Mouse (Mus musculus) embryonic facial prominence, embryonic 13.5 days (tissue): ENCODE measurements around the gene Olig2. TPM values are rescaled to one million over a fixed set of nuclear protein-coding genes. Genes with fewer than 3 reads are reported as not detected.
"Not testable (repeated sequence)": the region's sequence is repeated elsewhere in the genome, so short reads cannot be mapped to it uniquely, and the experiment has no call there.

Source experiments
- ATAC-seq: fragments of 200-750 bp; cut with Nextera tagmentation; 2 replicates; pipeline ENCODE4 v1.8.0; 2017; ENCODE audit warnings: low read depth; ENCODE audit not compliant: insufficient number of reproducible peaks, insufficient read depth, low FRiP score, low TSS enrichment
- H3K27ac ChIP-seq: fragments of 300-500 bp; sonication (generic); 2 replicates; pipeline ENCODE4 v1.5.1; 2015; ENCODE audit warnings: moderate library complexity, mild to moderate bottlenecking, inconsistent platforms
- H3K27me3 ChIP-seq: fragments of 300-500 bp; sonication (generic); 2 replicates; pipeline ENCODE4 v1.6.1; 2015; ENCODE audit warnings: mild to moderate bottlenecking, inconsistent platforms
- H3K36me3 ChIP-seq: fragments of 300-500 bp; sonication (generic); 2 replicates; pipeline ENCODE4 v1.6.1; 2015; ENCODE audit warnings: mild to moderate bottlenecking, inconsistent platforms
- H3K4me1 ChIP-seq: fragments of 300-500 bp; sonication (generic); 2 replicates; pipeline ENCODE4 v1.6.1; 2015; ENCODE audit warnings: inconsistent platforms
- H3K4me2 ChIP-seq: fragments of 300-500 bp; sonication (generic); 2 replicates; pipeline ENCODE4 v1.6.1; 2015; ENCODE audit warnings: moderate library complexity, mild to moderate bottlenecking, inconsistent platforms
- H3K4me3 ChIP-seq: fragments of 300-500 bp; sonication (generic); 2 replicates; pipeline ENCODE4 v1.5.1; 2015; ENCODE audit warnings: mild to moderate bottlenecking, inconsistent platforms
- H3K9ac ChIP-seq: fragments of 300-500 bp; sonication (generic); 2 replicates; pipeline ENCODE4 v1.6.1; 2015; ENCODE audit warnings: mild to moderate bottlenecking, inconsistent platforms
- H3K9me3 ChIP-seq: fragments of 300-500 bp; sonication (generic); 2 replicates; pipeline ENCODE4 v1.6.1; 2016; ENCODE audit warnings: inconsistent platforms
- WGBS: fragments of 180-500 bp; shearing (Covaris S2); methylation state at CpG from one replicate; pipeline ENCODE4 v1.1.7; 2015; ENCODE audit warnings: mixed read lengths; 5-methylcytosine and 5-hydroxymethylcytosine counted together
- polyA plus RNA-seq: library from polyadenylated mRNA; unstranded; fragments of >200 nt; fragmentation: Nextera tagmentation; extraction: Ambion mirVana; gene quantifications from 2 replicates; pipeline ENCODE4 v1.2.1, GENCODE M21; 2015

Gene Olig2
- polyA plus RNA-seq, 1 experiment from 2014 or later: 1.0 TPM

GRCm38 (mm10) chr16:91227760-91228043 lies 2.4 kb downstream of the Olig2 start:
- no peak overlapping the region for H3K27ac ChIP-seq
- H3K4me3 ChIP-seq: no peak overlapping the region
- no peak overlapping the region for H3K4me2 ChIP-seq
- no peak overlapping the region for H3K9ac ChIP-seq
- H3K27me3 ChIP-seq: peaks cover 100% of the 10 kb centered on the region
- WGBS: under 1% methylated on average over 6 of the region's 6 CpGs
- no peaks in the 10 kb centered on the region for H3K9me3 ChIP-seq
- no peak for ATAC-seq
- no peaks in the 10 kb centered on the region for H3K36me3 ChIP-seq
- H3K4me1 ChIP-seq: peaks cover 38% of the 10 kb centered on the region

- 1% methylated on average over 30 of the region's 30 CpGs for WGBS
- H3K4me3 ChIP-seq: no peak overlapping the region
- H3K4me1 ChIP-seq: peaks cover 31% of the 10 kb centered on the region
These were observed 3.2 kb downstream of the Olig2 start for GRCm38 (mm10) chr16:91228238-91229071.

GRCm38 (mm10) chr16:91229072-91229348 lies 3.8 kb downstream of the Olig2 start:
- no peak for ATAC-seq
- 3% methylated on average over 10 of the region's 10 CpGs for WGBS

More at GRCm38 (mm10) chr16:91228238-91229071, 3.2 kb downstream of the Olig2 start:
- no peak overlapping the region for H3K4me2 ChIP-seq
- H3K9me3 ChIP-seq: no peaks in the 10 kb centered on the region
- peaks cover 100% of the 10 kb centered on the region for H3K27me3 ChIP-seq
- no peak overlapping the region for H3K27ac ChIP-seq
- ATAC-seq: no peak
- no peaks in the 10 kb centered on the region for H3K36me3 ChIP-seq
- H3K9ac ChIP-seq: no peak overlapping the region

GRCm38 (mm10) chr16:91229643-91230042 lies 4.4 kb downstream of the Olig2 start:
- ATAC-seq: no peak
- 14% methylated on average over 8 of the region's 8 CpGs for WGBS
- Histone ChIP-seq H3K4me1 (peaks cover 30% of the 10 kb centered on the region), H3K27ac (no peak overlapping the region), H3K4me3 (no peak overlapping the region), H3K27me3 (peaks cover 100% of the 10 kb centered on the region), H3K36me3 (no peaks in the 10 kb centered on the region), H3K4me2 (no peak overlapping the region), H3K9ac (no peak overlapping the region), H3K9me3 (no peaks in the 10 kb centered on the region)

More at GRCm38 (mm10) chr16:91229072-91229348, 3.8 kb downstream of the Olig2 start:
- Histone ChIP-seq H3K4me2 (no peak overlapping the region), H3K4me3 (no peak overlapping the region), H3K36me3 (no peaks in the 10 kb centered on the region), H3K9me3 (no peaks in the 10 kb centered on the region), H3K27ac (no peak overlapping the region), H3K4me1 (peaks cover 31% of the 10 kb centered on the region), H3K9ac (no peak overlapping the region), H3K27me3 (peaks cover 100% of the 10 kb centered on the region)

- Histone ChIP-seq H3K27ac (no peak overlapping the region), H3K36me3 (no peaks in the 10 kb centered on the region), H3K9me3 (no peaks in the 10 kb centered on the region), H3K9ac (no peak overlapping the region), H3K27me3 (peaks cover 100% of the 10 kb centered on the region), H3K4me2 (no peak overlapping the region), H3K4me3 (peak overlapping the region; percentile 6; the same call in 1 of the 2 replicates), H3K4me1 (peaks cover 14% of the 10 kb centered on the region)
- ATAC-seq: no peak
- WGBS: 3% methylated on average over 26 of the region's 26 CpGs
These were observed 6.7 kb downstream of the Olig2 start for GRCm38 (mm10) chr16:91231781-91232469.

- 3% methylated on average over 25 of the region's 25 CpGs for WGBS
- no peak for ATAC-seq
- peaks cover 10% of the 10 kb centered on the region for H3K4me1 ChIP-seq
- H3K36me3 ChIP-seq: no peaks in the 10 kb centered on the region
- no peaks in the 10 kb centered on the region for H3K9me3 ChIP-seq
- H3K9ac ChIP-seq: no peak overlapping the region
- no peak overlapping the region for H3K4me2 ChIP-seq
- H3K27ac ChIP-seq: no peak overlapping the region
- peaks cover 100% of the 10 kb centered on the region for H3K27me3 ChIP-seq
- peak overlapping the region; percentile 6; the same call in 1 of the 2 replicates for H3K4me3 ChIP-seq
These were observed 7.4 kb downstream of the Olig2 start for GRCm38 (mm10) chr16:91232470-91233240.

GRCm38 (mm10) chr16:91233241-91233944 lies 8.1 kb downstream of the Olig2 start:
- Histone ChIP-seq H3K4me2 (no peak overlapping the region), H3K9me3 (no peaks in the 10 kb centered on the region), H3K27me3 (peaks cover 100% of the 10 kb centered on the region), H3K36me3 (no peaks in the 10 kb centered on the region), H3K27ac (no peak overlapping the region), H3K4me1 (peaks cover 10% of the 10 kb centered on the region), H3K9ac (no peak overlapping the region), H3K4me3 (no peak overlapping the region)
- no peak for ATAC-seq
- 9% methylated on average over 11 of the region's 11 CpGs for WGBS

GRCm38 (mm10) chr16:91239024-91239423 lies 13.8 kb downstream of the Olig2 start:
- peaks cover 90% of the 10 kb centered on the region for H3K27me3 ChIP-seq
- no peaks in the 10 kb centered on the region for H3K4me1 ChIP-seq
- whole genome bisulfite sequencing: 69% methylated on average over 4 of the region's 4 CpGs
- H3K9ac ChIP-seq: no peak overlapping the region
- H3K4me2 ChIP-seq: no peak overlapping the region
- no peaks in the 10 kb centered on the region for H3K36me3 ChIP-seq
- no peak for ATAC-seq
- H3K27ac ChIP-seq: no peak overlapping the region
- no peak overlapping the region for H3K4me3 ChIP-seq
- H3K9me3 ChIP-seq: no peaks in the 10 kb centered on the region

GRCm38 (mm10) chr16:91246292-91246691 lies 21.0 kb downstream of the Olig2 start:
- 60% methylated on average over 9 of the region's 9 CpGs for WGBS
- ATAC-seq: no peak

GRCm38 (mm10) chr16:91255419-91256164 lies 30.3 kb downstream of the Olig2 start:
- not testable (repeated sequence) for H3K4me3 ChIP-seq, ATAC-seq, H3K9ac ChIP-seq, H3K4me1 ChIP-seq, H3K36me3 ChIP-seq, H3K9me3 ChIP-seq, H3K27ac ChIP-seq
- WGBS: 13% methylated on average over 23 of the region's 28 CpGs
- H3K27me3 ChIP-seq: peaks cover 49% of the 10 kb centered on the region
- H3K4me2 ChIP-seq: 0 out of 2 replicates have a peak overlapping the region, but pooled peaks have one; percentile 9

More at GRCm38 (mm10) chr16:91246292-91246691, 21.0 kb downstream of the Olig2 start:
- H3K27me3 ChIP-seq: peaks cover 59% of the 10 kb centered on the region
- no peak overlapping the region for H3K4me2 ChIP-seq
- no peak overlapping the region for H3K4me3 ChIP-seq
- no peaks in the 10 kb centered on the region for H3K4me1 ChIP-seq
- H3K36me3 ChIP-seq: no peaks in the 10 kb centered on the region
- H3K9ac ChIP-seq: no peak overlapping the region
- no peaks in the 10 kb centered on the region for H3K9me3 ChIP-seq
- H3K27ac ChIP-seq: no peak overlapping the region

- Histone ChIP-seq H3K9me3 (no peaks in the 10 kb centered on the region), H3K4me1 (peaks cover 6% of the 10 kb centered on the region), H3K4me2 (no peak overlapping the region), H3K36me3 (no peaks in the 10 kb centered on the region), H3K27me3 (peaks cover 81% of the 10 kb centered on the region), H3K9ac (no peak overlapping the region), H3K4me3 (no peak overlapping the region), H3K27ac (no peak overlapping the region)
- 75% methylated on average over 3 of the region's 3 CpGs for WGBS
- no peak for ATAC-seq
These were observed 33.7 kb downstream of the Olig2 start for GRCm38 (mm10) chr16:91258956-91259355.
